Mouse (Mus musculus): ENCODE results near the gene Eif4g1. TPM values are rescaled to one million over a fixed set of nuclear protein-coding genes. Genes with fewer than 3 reads are reported as not detected.
A peak's percentile ranks its signal among the peaks of the same experiment; 100 is the strongest.

The Eif4g1 gene
- total and polyA plus RNA-seq, 2 experiments from 2014 or later = 118 to 430 TPM

GRCm38 (mm10) chr16:20726384-20726783 lies 58.3 kb downstream of the Eif4g1 start:
- ATAC-seq (ENCODE audit: low FRiP score) (no peak), DNase-seq (ENCODE audit: low spot score) (no peak)
- Histone ChIP-seq H3K27me3 (ENCODE audit: insufficient read depth, low read length) (no peaks in the 10 kb centered on the region), H3K4me2 (ENCODE audit: low read depth, low read length, poor library complexity, severe bottlenecking) (no peak overlapping the region), H3K4me3 (ENCODE audit: low read depth, low read length) (no peak overlapping the region), H3K27ac (ENCODE audit: low read depth, low read length) (no peak overlapping the region), H3K4me1 (ENCODE audit: insufficient read depth, low read length) (no peaks in the 10 kb centered on the region), H3K36me3 (ENCODE audit: insufficient read depth, low read length) (peaks cover 11% of the 10 kb centered on the region), H3K9me3 (ENCODE audit: low read length) (no peaks in the 10 kb centered on the region), H3K9ac (replicated peaks; ENCODE audit: low read length, poor library complexity, severe bottlenecking) (no peak overlapping the region)
- TF ChIP-seq CTCF (IDR thresholded peaks at IDR 0.05) = no peak
- 38% methylated on average over 1 of the region's 1 CpGs for WGBS

- Histone ChIP-seq H3K9me3 (ENCODE audit: low read length) (no peaks in the 10 kb centered on the region), H3K36me3 (ENCODE audit: insufficient read depth, low read length) (no peaks in the 10 kb centered on the region), H3K4me2 (ENCODE audit: low read depth, low read length, poor library complexity, severe bottlenecking) (no peak overlapping the region), H3K4me3 (ENCODE audit: low read depth, low read length) (no peak overlapping the region), H3K4me1 (ENCODE audit: insufficient read depth, low read length) (peaks cover 5% of the 10 kb centered on the region; the same call in 1 of the 2 replicates), H3K27ac (ENCODE audit: low read depth, low read length) (no peak overlapping the region), H3K9ac (replicated peaks; ENCODE audit: low read length, poor library complexity, severe bottlenecking) (no peak overlapping the region), H3K27me3 (ENCODE audit: insufficient read depth, low read length) (0 out of 2 replicates have a peak, but pooled peaks cover 7% of the 10 kb centered on the region)
- no peak for ATAC-seq (ENCODE audit: low FRiP score)
- WGBS = 45% methylated on average over 5 of the region's 5 CpGs
- DNase-seq (ENCODE audit: low spot score) = no peak
- no peak for TF ChIP-seq CTCF (IDR thresholded peaks at IDR 0.05)
These were observed 62.2 kb downstream of the Eif4g1 start for GRCm38 (mm10) chr16:20730293-20730711.

GRCm38 (mm10) chr16:20731688-20732087 lies 63.6 kb downstream of the Eif4g1 start:
- Histone ChIP-seq H3K4me3 (ENCODE audit: low read depth, low read length) (no peak overlapping the region), H3K4me2 (ENCODE audit: low read depth, low read length, poor library complexity, severe bottlenecking) (no peak overlapping the region)
- no peak for TF ChIP-seq CTCF (IDR thresholded peaks at IDR 0.05)

GRCm38 (mm10) chr16:20732251-20732924 lies 64.3 kb downstream of the Eif4g1 start:
- Histone ChIP-seq H3K36me3 (ENCODE audit: insufficient read depth, low read length) (no peaks in the 10 kb centered on the region), H3K4me1 (ENCODE audit: insufficient read depth, low read length) (peaks cover 5% of the 10 kb centered on the region; the same call in 1 of the 2 replicates), H3K27ac (ENCODE audit: low read depth, low read length) (peak overlapping the region; percentile 65), H3K4me2 (ENCODE audit: low read depth, low read length, poor library complexity, severe bottlenecking) (peak overlapping the region; percentile 80), H3K4me3 (ENCODE audit: low read depth, low read length) (peak overlapping the region; percentile 78), H3K27me3 (ENCODE audit: insufficient read depth, low read length) (peaks cover 13% of the 10 kb centered on the region; the same call in 1 of the 2 replicates), H3K9me3 (ENCODE audit: low read length) (no peaks in the 10 kb centered on the region), H3K9ac (replicated peaks; ENCODE audit: low read length, poor library complexity, severe bottlenecking) (peak overlapping the region; percentile 86)
- peak; percentile 39 for DNase-seq (ENCODE audit: low spot score)
- 2% methylated on average over 13 of the region's 30 CpGs for WGBS
- ATAC-seq (ENCODE audit: low FRiP score) = peak; percentile 38
- peak; percentile 47 for TF ChIP-seq CTCF (IDR thresholded peaks at IDR 0.05)

More at GRCm38 (mm10) chr16:20731688-20732087, 63.6 kb downstream of the Eif4g1 start:
- WGBS = 64% methylated on average over 5 of the region's 5 CpGs
- Histone ChIP-seq H3K4me1 (ENCODE audit: insufficient read depth, low read length) (peaks cover 5% of the 10 kb centered on the region; the same call in 1 of the 2 replicates), H3K27ac (ENCODE audit: low read depth, low read length) (no peak overlapping the region), H3K9ac (replicated peaks; ENCODE audit: low read length, poor library complexity, severe bottlenecking) (no peak overlapping the region), H3K9me3 (ENCODE audit: low read length) (no peaks in the 10 kb centered on the region), H3K27me3 (ENCODE audit: insufficient read depth, low read length) (peaks cover 13% of the 10 kb centered on the region; the same call in 1 of the 2 replicates), H3K36me3 (ENCODE audit: insufficient read depth, low read length) (no peaks in the 10 kb centered on the region)
- ATAC-seq (ENCODE audit: low FRiP score) (peak; percentile 2; the same call in 1 of the 2 replicates), DNase-seq (ENCODE audit: low spot score) (no peak)

- Histone ChIP-seq H3K4me1 (ENCODE audit: insufficient read depth, low read length) (peaks cover 5% of the 10 kb centered on the region; the same call in 1 of the 2 replicates), H3K4me3 (ENCODE audit: low read depth, low read length) (peak within 1 kb of the TSS; percentile 78), H3K4me2 (ENCODE audit: low read depth, low read length, poor library complexity, severe bottlenecking) (peak within 1 kb of the TSS; percentile 80), H3K9me3 (ENCODE audit: low read length) (no peaks in the 10 kb centered on the region), H3K9ac (replicated peaks; ENCODE audit: low read length, poor library complexity, severe bottlenecking) (peak within 1 kb of the TSS; percentile 86), H3K27me3 (ENCODE audit: insufficient read depth, low read length) (peaks cover 13% of the 10 kb centered on the region; the same call in 1 of the 2 replicates), H3K36me3 (ENCODE audit: insufficient read depth, low read length) (no peaks in the 10 kb centered on the region), H3K27ac (ENCODE audit: low read depth, low read length) (peak within 1 kb of the TSS; percentile 65)
- DNase-seq (ENCODE audit: low spot score) = peak; percentile 66
- 1% methylated on average over 47 of the region's 70 CpGs for WGBS
- no peak for TF ChIP-seq CTCF (IDR thresholded peaks at IDR 0.05)
- ATAC-seq (ENCODE audit: low FRiP score) = peak; percentile 69
These were observed 65.0 kb downstream of the Eif4g1 start, which contains the start of gene Chrd for GRCm38 (mm10) chr16:20732925-20733730. TSS of gene Chrd (plus strand) at chr16:20733127.

All from midbrain, postnatal 0 days (tissue).